Mouse (Mus musculus): Measurements from ENCODE around the gene Satb1. TPM values are rescaled to one million over a fixed set of nuclear protein-coding genes. Genes with fewer than 3 reads are reported as not detected.
A peak's percentile ranks its signal among the peaks of the same experiment; 100 is the strongest.

The Satb1 gene
- polyA plus RNA-seq, 1 experiment: 6.5 TPM

GRCm38 (mm10) chr17:51829436-51829835, 3.7 kb downstream of the Satb1 start:
- no peak overlapping the region for H3K27ac ChIP-seq (ENCODE audit: insufficient read depth, low read length)
- H3K4me1 ChIP-seq (ENCODE audit: control insufficient read depth, insufficient read depth, low read length): no peaks in the 10 kb centered on the region; the same call in 1 of the 2 replicates
- H3K4me3 ChIP-seq (ENCODE audit: insufficient read depth, low read length): no peak overlapping the region
- no peak for TF ChIP-seq CTCF (IDR thresholded peaks at IDR 0.05; ENCODE audit: borderline replicate concordance, insufficient read depth, low read length)
- TF ChIP-seq POLR2A (IDR thresholded peaks at IDR 0.05; ENCODE audit: low read depth, low read length): no peak

- Histone ChIP-seq H3K4me3 (ENCODE audit: insufficient read depth, low read length) (no peak overlapping the region), H3K4me1 (ENCODE audit: control insufficient read depth, insufficient read depth, low read length) (no peaks in the 10 kb centered on the region), H3K27ac (ENCODE audit: insufficient read depth, low read length) (no peak overlapping the region)
- TF ChIP-seq CTCF (IDR thresholded peaks at IDR 0.05; ENCODE audit: borderline replicate concordance, insufficient read depth, low read length) (no peak), POLR2A (IDR thresholded peaks at IDR 0.05; ENCODE audit: low read depth, low read length) (no peak)
These were observed 5.1 kb downstream of the Satb1 start for GRCm38 (mm10) chr17:51827922-51828410.

- Histone ChIP-seq H3K4me3 (ENCODE audit: insufficient read depth, low read length) (no peak overlapping the region), H3K27ac (ENCODE audit: insufficient read depth, low read length) (no peak overlapping the region), H3K4me1 (ENCODE audit: control insufficient read depth, insufficient read depth, low read length) (no peaks in the 10 kb centered on the region)
- TF ChIP-seq CTCF (IDR thresholded peaks at IDR 0.05; ENCODE audit: borderline replicate concordance, insufficient read depth, low read length): no peak
- no peak for TF ChIP-seq POLR2A (IDR thresholded peaks at IDR 0.05; ENCODE audit: low read depth, low read length)
These were observed 6.6 kb downstream of the Satb1 start for GRCm38 (mm10) chr17:51826461-51826860.

GRCm38 (mm10) chr17:51814301-51814700, 18.8 kb downstream of the Satb1 start:
- Histone ChIP-seq H3K4me1 (ENCODE audit: control insufficient read depth, insufficient read depth, low read length) (no peaks in the 10 kb centered on the region), H3K27ac (ENCODE audit: insufficient read depth, low read length) (no peak overlapping the region), H3K4me3 (ENCODE audit: insufficient read depth, low read length) (no peak overlapping the region)
- TF ChIP-seq POLR2A (IDR thresholded peaks at IDR 0.05; ENCODE audit: low read depth, low read length): no peak
- TF ChIP-seq CTCF (IDR thresholded peaks at IDR 0.05; ENCODE audit: borderline replicate concordance, insufficient read depth, low read length): no peak

GRCm38 (mm10) chr17:51813784-51814120, 19.3 kb downstream of the Satb1 start:
- H3K4me1 ChIP-seq (ENCODE audit: control insufficient read depth, insufficient read depth, low read length): no peaks in the 10 kb centered on the region
- no peak overlapping the region for H3K27ac ChIP-seq (ENCODE audit: insufficient read depth, low read length)
- peak overlapping the region; percentile 74 for H3K4me3 ChIP-seq (ENCODE audit: insufficient read depth, low read length)
- TF ChIP-seq POLR2A (IDR thresholded peaks at IDR 0.05; ENCODE audit: low read depth, low read length) (no peak), CTCF (IDR thresholded peaks at IDR 0.05; ENCODE audit: borderline replicate concordance, insufficient read depth, low read length) (no peak)

GRCm38 (mm10) chr17:51812942-51813783, 19.9 kb downstream of the Satb1 start:
- no peak for TF ChIP-seq POLR2A (IDR thresholded peaks at IDR 0.05; ENCODE audit: low read depth, low read length)
- TF ChIP-seq CTCF (IDR thresholded peaks at IDR 0.05; ENCODE audit: borderline replicate concordance, insufficient read depth, low read length): no peak

GRCm38 (mm10) chr17:51812261-51812941, 20.7 kb downstream of the Satb1 start:
- TF ChIP-seq POLR2A (IDR thresholded peaks at IDR 0.05; ENCODE audit: low read depth, low read length) (no peak), CTCF (IDR thresholded peaks at IDR 0.05; ENCODE audit: borderline replicate concordance, insufficient read depth, low read length) (no peak)
- Histone ChIP-seq H3K4me3 (ENCODE audit: insufficient read depth, low read length) (peak overlapping the region; percentile 74), H3K4me1 (ENCODE audit: control insufficient read depth, insufficient read depth, low read length) (peaks cover under 1% of the 10 kb centered on the region; the same call in 1 of the 2 replicates), H3K27ac (ENCODE audit: insufficient read depth, low read length) (no peak overlapping the region)

More at GRCm38 (mm10) chr17:51812942-51813783, 19.9 kb downstream of the Satb1 start:
- Histone ChIP-seq H3K4me1 (ENCODE audit: control insufficient read depth, insufficient read depth, low read length) (no peaks in the 10 kb centered on the region), H3K4me3 (ENCODE audit: insufficient read depth, low read length) (peak overlapping the region; percentile 74), H3K27ac (ENCODE audit: insufficient read depth, low read length) (no peak overlapping the region)

GRCm38 (mm10) chr17:51811911-51812260, 21.2 kb downstream of the Satb1 start:
- no peak for TF ChIP-seq CTCF (IDR thresholded peaks at IDR 0.05; ENCODE audit: borderline replicate concordance, insufficient read depth, low read length)
- TF ChIP-seq POLR2A (IDR thresholded peaks at IDR 0.05; ENCODE audit: low read depth, low read length): no peak
- peak overlapping the region; percentile 74 for H3K4me3 ChIP-seq (ENCODE audit: insufficient read depth, low read length)
- peaks cover 3% of the 10 kb centered on the region; the same call in 1 of the 2 replicates for H3K4me1 ChIP-seq (ENCODE audit: control insufficient read depth, insufficient read depth, low read length)
- H3K27ac ChIP-seq (ENCODE audit: insufficient read depth, low read length): no peak overlapping the region

GRCm38 (mm10) chr17:51811086-51811868, 21.8 kb downstream of the Satb1 start:
- TF ChIP-seq CTCF (IDR thresholded peaks at IDR 0.05; ENCODE audit: borderline replicate concordance, insufficient read depth, low read length) (no peak), POLR2A (IDR thresholded peaks at IDR 0.05; ENCODE audit: low read depth, low read length) (no peak)
- Histone ChIP-seq H3K4me1 (ENCODE audit: control insufficient read depth, insufficient read depth, low read length) (peaks cover 3% of the 10 kb centered on the region; the same call in 1 of the 2 replicates), H3K4me3 (ENCODE audit: insufficient read depth, low read length) (no peak overlapping the region), H3K27ac (ENCODE audit: insufficient read depth, low read length) (no peak overlapping the region)

Measured in embryonic fibroblast, embryonic 13.5 days (primary cell).